Mouse (Mus musculus) right cerebral cortex, postnatal 4 days (tissue): Measurements from ENCODE around the gene 3830406C13Rik.
"Not testable (repeated sequence)": the region's sequence is repeated elsewhere in the genome, so short reads cannot be mapped to it uniquely, and the experiment has no call there.

ENCODE experiments used
- DNase-seq: peaks from one replicate; pipeline ENCODE4 v3.0.0-alpha.2; 2022

The 3830406C13Rik gene

GRCm38 (mm10) chr14:12284141-12284912 lies at the start of gene 3830406C13Rik:
Gene 3830406C13Rik (plus strand): TSS chr14:12284173.
- DNase-seq: peak; percentile 80

GRCm38 (mm10) chr14:12243726-12244125 lies 40.2 kb upstream of the 3830406C13Rik start:
- no peak for DNase-seq

GRCm38 (mm10) chr14:12276031-12276430 lies 7.9 kb upstream of the 3830406C13Rik start:
- DNase-seq: no peak

- no peak for DNase-seq
Observed at GRCm38 (mm10) chr14:12283641-12284040, 332 bp upstream of the 3830406C13Rik start, which contains the start of gene Gm49355. Gene Gm49355 (plus strand): TSS chr14:12283976.

- DNase-seq: not testable (repeated sequence)
Observed at GRCm38 (mm10) chr14:12289747-12290146, 5.8 kb downstream of the 3830406C13Rik start.

- peak; percentile 6 for DNase-seq
Observed at GRCm38 (mm10) chr14:12296391-12296790, 12.4 kb downstream of the 3830406C13Rik start.

- DNase-seq: no peak
Observed at GRCm38 (mm10) chr14:12299171-12299570, 15.2 kb downstream of the 3830406C13Rik start.

- DNase-seq: no peak
Observed at GRCm38 (mm10) chr14:12299654-12300053, 15.7 kb downstream of the 3830406C13Rik start.

GRCm38 (mm10) chr14:12300275-12300674 lies 16.3 kb downstream of the 3830406C13Rik start:
- DNase-seq: no peak

GRCm38 (mm10) chr14:12300677-12301076 lies 16.7 kb downstream of the 3830406C13Rik start:
- peak; percentile 55 for DNase-seq

- DNase-seq: no peak
Observed at GRCm38 (mm10) chr14:12303106-12303505, 19.1 kb downstream of the 3830406C13Rik start.

GRCm38 (mm10) chr14:12333622-12334021 lies 49.6 kb downstream of the 3830406C13Rik start:
- DNase-seq: no peak

- no peak for DNase-seq
Observed at GRCm38 (mm10) chr14:12334925-12335324, 51.0 kb downstream of the 3830406C13Rik start.

GRCm38 (mm10) chr14:12337421-12337997 lies 53.5 kb downstream of the 3830406C13Rik start:
- no peak for DNase-seq

GRCm38 (mm10) chr14:12337998-12338809 lies 54.2 kb downstream of the 3830406C13Rik start:
- no peak for DNase-seq

GRCm38 (mm10) chr14:12338811-12339565 lies 55.0 kb downstream of the 3830406C13Rik start:
- DNase-seq: no peak

- DNase-seq: no peak
Observed at GRCm38 (mm10) chr14:12340238-12341074, 56.5 kb downstream of the 3830406C13Rik start.

GRCm38 (mm10) chr14:12341075-12341788 lies 57.3 kb downstream of the 3830406C13Rik start:
- DNase-seq: no peak

- no peak for DNase-seq
Observed at GRCm38 (mm10) chr14:12341789-12342457, 58.0 kb downstream of the 3830406C13Rik start.

- DNase-seq: no peak
Observed at GRCm38 (mm10) chr14:12342458-12343131, 58.6 kb downstream of the 3830406C13Rik start.
